Mouse (Mus musculus) urinary bladder, postnatal 36 days (tissue): ENCODE measurements at regions not wholly inside any gene's neighbourhood (a gene's known extent, or its start where the extent isn't known, plus 50 kb on each side); places are given as distances from the start of the nearest gene placed in this dataset.

Experiments used
- DNase-seq, 2 experiments: peaks; one replicate each; pipeline ENCODE4 v3.0.0; 2022; ENCODE audit warnings: low spot score in 2 of 2, mixed read lengths in 1 of 2

DNA sequence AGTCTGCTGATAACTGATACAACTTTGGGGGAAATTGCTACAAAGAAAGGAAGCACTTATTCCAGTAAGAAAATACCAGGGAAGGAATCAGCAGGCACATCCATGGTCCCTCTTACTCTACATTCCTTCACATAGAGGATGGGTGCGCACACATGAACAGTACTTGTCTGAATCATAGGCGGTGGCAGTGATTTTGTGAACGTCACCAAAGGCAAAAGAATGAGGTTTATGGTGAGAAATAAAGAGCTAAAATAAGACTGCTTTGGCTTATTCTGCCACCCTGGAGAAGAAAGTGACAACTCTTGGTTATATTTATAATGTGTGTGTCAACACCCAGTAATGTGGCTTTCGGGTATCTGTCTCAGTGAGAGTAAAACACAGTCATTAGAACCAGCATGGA is 59.9 kb upstream of the Ccdc80 start:
- no peak for DNase-seq

DNA sequence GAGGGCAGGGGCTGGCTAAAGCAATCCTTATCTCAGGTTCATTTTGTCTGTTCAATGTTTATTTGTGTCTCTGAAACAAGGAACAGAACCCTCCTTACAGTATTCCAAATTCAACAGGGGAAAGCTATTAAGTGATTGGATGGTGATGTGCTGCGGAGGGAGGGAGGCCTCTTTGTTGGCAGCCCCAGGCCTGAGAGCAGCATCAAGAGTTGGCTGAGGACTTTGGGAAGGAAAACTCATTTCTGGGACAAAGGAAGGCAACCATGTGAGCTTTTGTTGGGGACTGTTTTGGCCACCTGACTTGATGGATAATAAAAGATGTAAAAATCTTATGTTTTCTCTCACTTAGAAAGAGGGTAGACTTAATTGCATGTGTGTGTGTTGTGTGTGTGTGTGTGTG is 58.8 kb upstream of the Ccdc80 start:
- DNase-seq, result peak in 1 of 2 experiments; percentile 33

DNA sequence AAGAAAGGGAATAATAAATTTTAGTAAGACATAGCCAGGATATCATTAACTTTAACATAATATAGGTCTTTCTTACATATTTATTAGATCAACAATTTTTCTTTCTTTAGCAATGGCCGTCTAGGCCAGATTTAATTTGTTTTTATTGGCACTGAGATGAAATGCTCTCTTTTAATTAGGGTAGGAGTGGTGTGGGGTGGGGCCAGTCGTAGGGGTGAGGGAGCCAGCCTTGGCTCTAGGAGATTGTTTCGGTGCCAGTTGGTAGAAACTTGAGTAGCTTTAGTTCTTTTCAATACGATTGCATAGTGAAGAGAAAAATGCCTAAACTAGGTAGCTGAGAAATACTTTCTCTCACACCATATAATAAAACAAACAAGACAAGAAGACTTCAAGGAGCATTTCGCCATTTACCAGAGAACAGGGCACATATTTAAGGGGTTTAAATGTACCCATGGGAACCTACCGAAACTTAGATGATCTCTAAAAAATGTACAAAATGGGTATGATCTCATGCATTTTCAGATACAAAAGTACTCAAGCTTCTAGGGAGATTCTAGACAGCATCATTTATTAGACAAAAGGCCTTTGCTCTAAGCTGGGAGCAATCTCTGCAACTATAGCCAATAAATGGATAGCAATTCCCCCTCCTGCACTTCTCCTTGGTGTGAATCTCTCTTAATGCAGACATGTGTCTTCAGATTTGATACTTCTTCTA is 56.2 kb upstream of the Ccdc80 start:
- peak in 1 of 2 experiments; percentile 55 for DNase-seq

DNA sequence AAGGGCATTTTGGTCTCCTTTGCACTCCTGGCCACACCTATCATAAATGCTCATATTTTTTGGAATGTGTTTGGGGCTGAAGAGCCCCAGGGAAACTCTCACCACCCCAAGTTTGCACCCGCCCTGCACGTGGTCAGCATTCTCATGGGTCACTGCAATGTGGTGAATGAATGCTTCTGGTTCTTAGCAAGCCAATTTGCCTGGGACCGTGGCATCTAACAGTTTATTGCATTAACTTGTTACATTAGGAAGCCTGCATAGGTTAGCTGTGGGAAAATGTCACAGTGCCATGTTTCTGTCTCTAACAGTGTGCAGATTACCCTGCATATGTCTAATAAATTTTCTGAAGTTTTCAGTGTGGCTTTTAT is 55.7 kb upstream of the Ccdc80 start:
- DNase-seq, result no peak

DNA sequence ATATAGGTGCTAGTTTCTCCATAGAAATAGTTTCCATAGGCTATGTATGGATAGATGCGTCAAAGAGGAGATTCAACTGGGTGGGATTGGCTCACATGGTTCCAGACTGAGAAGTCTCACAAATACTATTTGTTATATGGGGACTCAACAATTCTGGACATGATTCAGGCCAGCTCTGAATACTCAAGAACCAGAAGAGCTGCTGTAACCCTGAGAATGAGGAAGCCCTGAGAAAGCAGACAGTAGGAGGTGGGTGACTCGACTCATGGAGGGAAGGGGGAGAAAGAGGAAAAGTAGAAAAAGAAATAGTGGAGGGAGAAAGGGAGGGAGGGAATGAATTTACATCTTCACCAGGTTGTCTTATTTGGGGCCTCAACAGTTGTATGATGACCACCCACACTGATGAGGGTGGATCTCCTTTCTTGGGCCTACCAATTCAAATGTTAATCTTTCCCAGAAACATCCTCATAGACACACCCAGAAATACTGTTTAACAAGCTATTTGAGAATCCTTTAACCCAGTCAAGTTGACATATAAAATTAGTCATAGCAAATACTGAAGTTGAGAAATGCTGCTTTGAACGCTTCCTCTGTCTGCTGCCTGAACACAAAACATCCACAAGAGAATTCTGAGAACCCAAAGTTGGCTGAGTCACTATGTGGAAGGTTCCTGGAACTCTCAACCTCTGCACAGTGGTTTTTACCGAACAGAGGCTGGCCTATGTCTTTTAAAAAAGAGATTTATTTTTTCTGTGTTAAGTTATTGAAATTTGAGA is 54.8 kb upstream of the Ccdc80 start:
- DNase-seq, result no peak
